Mouse (Mus musculus) liver, embryonic 14.5 days (tissue): ENCODE results near the gene Uba52.

Source experiments
- CTCF ChIP-seq: IDR thresholded peaks from 2 replicates; pipeline ENCODE4 v1.5.1; 2016; ENCODE audit warnings: antibody characterized with exemption, low read depth, control low read depth
- EP300 ChIP-seq: IDR thresholded peaks from 2 replicates; pipeline ENCODE4 v1.6.1; 2016; ENCODE audit warnings: antibody characterized with exemption, low read depth

- TF ChIP-seq CTCF (no peak), EP300 (no peak)
Measured at GRCm38 (mm10) chr8:70458462-70458861, 52.1 kb downstream of the Uba52 start.
